Mouse (Mus musculus) stomach, postnatal 0 days (tissue): ENCODE results near the gene Cib2. TPM values are rescaled to one million over a fixed set of nuclear protein-coding genes. Genes with fewer than 3 reads are reported as not detected.

Experiments used
- ATAC-seq: fragments of 200-750 bp; cut with Nextera tagmentation; 2 replicates; pipeline ENCODE4 v1.8.0; 2017; ENCODE audit not compliant: low FRiP score, low TSS enrichment
- DNase-seq: peaks from one replicate; pipeline ENCODE4 v3.0.0-alpha.2; 2016; ENCODE audit warnings: low spot score
- H3K27ac ChIP-seq: fragments of 300-500 bp; sonication (generic); replicated peaks from 2 replicates; pipeline ENCODE4 v1.5.1; 2014; ENCODE audit warnings: mild to moderate bottlenecking, control low read depth
- H3K27me3 ChIP-seq: fragments of 300-500 bp; sonication (generic); 2 replicates; pipeline ENCODE4 v1.6.1; 2014; ENCODE audit warnings: low read length; ENCODE audit not compliant: control insufficient read depth, insufficient read depth
- H3K36me3 ChIP-seq: fragments of 300-500 bp; sonication (generic); 2 replicates; pipeline ENCODE4 v1.6.1; 2014; ENCODE audit warnings: low read length, mixed read lengths; ENCODE audit not compliant: control insufficient read depth, insufficient read depth
- H3K4me1 ChIP-seq: fragments of 300-500 bp; sonication (generic); replicated peaks from 2 replicates; pipeline ENCODE4 v1.6.1; 2014; ENCODE audit warnings: antibody characterized with exemption; ENCODE audit not compliant: control insufficient read depth, insufficient read depth
- H3K4me2 ChIP-seq: fragments of 300-500 bp; sonication (generic); replicated peaks from 2 replicates; pipeline ENCODE4 v1.6.1; 2014; ENCODE audit warnings: low read depth, mild to moderate bottlenecking, control low read depth, moderate library complexity
- H3K4me3 ChIP-seq: fragments of 300-500 bp; sonication (generic); 2 replicates; pipeline ENCODE4 v1.5.1; 2014; ENCODE audit warnings: low read depth, low read length, control low read depth
- H3K9ac ChIP-seq: fragments of 300-500 bp; sonication (generic); 2 replicates; pipeline ENCODE4 v1.6.1; 2014; ENCODE audit warnings: mild to moderate bottlenecking, low read length, control low read depth, mixed read lengths
- H3K9me3 ChIP-seq: fragments of 300-500 bp; sonication (generic); 2 replicates; pipeline ENCODE4 v1.6.1; 2016; ENCODE audit warnings: low read length; ENCODE audit not compliant: control insufficient read depth
- CTCF ChIP-seq: IDR thresholded peaks from 2 replicates; pipeline ENCODE4 v1.5.1; 2016; ENCODE audit warnings: antibody characterized with exemption, low read depth, mild to moderate bottlenecking, moderate library complexity
- EP300 ChIP-seq: optimal IDR thresholded peaks from 2 replicates; pipeline ENCODE3; 2016; ENCODE audit warnings: antibody characterized with exemption
- WGBS: fragments of 180-500 bp; shearing (Covaris S2); extraction: QIAGEN DNeasy Blood & Tissue Kit; methylation state at CpG from one replicate; pipeline ENCODE4 v1.1.7; 2014; 5-methylcytosine and 5-hydroxymethylcytosine counted together
- polyA plus RNA-seq: library from polyadenylated mRNA; unstranded; fragments of >200 nt; fragmentation: Nextera tagmentation; extraction: Ambion mirVana; gene quantifications from 2 replicates; pipeline ENCODE4 v1.2.1, GENCODE M21; 2015

Cib2 gene
- polyA plus RNA-seq, 1 experiment from 2014 or later, result 6.1 TPM

DNA sequence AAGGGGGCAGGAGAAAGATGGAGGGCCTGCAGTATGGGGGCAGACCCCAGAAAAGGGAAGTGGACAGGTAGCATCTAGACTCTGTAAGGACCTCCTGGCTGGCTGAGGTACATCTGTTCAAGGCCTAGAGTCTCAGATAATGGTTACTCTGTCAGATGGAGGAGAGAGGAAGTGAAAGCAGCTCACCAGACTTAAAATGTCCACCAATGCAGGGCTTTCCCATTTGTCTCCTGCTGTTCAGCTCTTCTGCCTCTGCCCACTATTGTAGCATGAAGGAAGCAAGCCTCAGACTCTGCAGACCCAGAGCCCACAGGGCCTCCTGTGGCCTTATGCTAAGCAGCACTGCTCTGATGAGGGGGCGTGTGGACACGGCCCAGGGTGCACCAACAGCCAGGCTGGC, 5.0 kb downstream of the Cib2 start:
- H3K27me3 ChIP-seq, result no peaks in the 10 kb centered on the region
- no peaks in the 10 kb centered on the region for H3K36me3 ChIP-seq
- no peak overlapping the region for H3K27ac ChIP-seq
- no peak overlapping the region for H3K9ac ChIP-seq
- H3K4me3 ChIP-seq, result no peak overlapping the region
- ATAC-seq (no peak), DNase-seq (no peak)
- H3K4me1 ChIP-seq, result peaks cover 2% of the 10 kb centered on the region; the same call in 1 of the 2 replicates
- no peaks in the 10 kb centered on the region for H3K9me3 ChIP-seq
- no peak for TF ChIP-seq CTCF
- TF ChIP-seq EP300, result no peak
- H3K4me2 ChIP-seq, result no peak overlapping the region
- 54% methylated on average over 2 of the region's 2 CpGs for WGBS

DNA sequence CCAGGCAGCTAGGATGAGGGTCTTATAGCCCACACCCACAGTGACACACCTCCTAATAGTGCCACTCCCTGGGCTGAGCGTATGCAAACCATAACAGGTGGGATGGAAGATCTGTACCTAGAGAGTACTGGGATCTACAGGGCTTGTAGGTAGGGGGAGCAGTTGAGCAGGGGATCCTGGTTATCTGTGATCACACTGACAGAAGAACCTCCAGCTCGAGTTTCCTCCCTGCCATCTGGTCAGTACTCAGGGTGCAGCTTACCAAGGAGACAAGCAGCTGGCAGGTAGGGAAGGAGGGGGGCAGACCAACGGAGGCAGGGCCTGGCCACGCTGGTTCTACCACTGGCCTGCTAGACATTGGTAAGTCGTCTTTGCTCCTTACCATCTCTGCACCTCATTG, 7.6 kb downstream of the Cib2 start:
- ATAC-seq (no peak), DNase-seq (peak; percentile 21)
- Histone ChIP-seq H3K4me2 (no peak overlapping the region), H3K4me3 (no peak overlapping the region), H3K36me3 (no peaks in the 10 kb centered on the region), H3K4me1 (no peaks in the 10 kb centered on the region), H3K9me3 (no peaks in the 10 kb centered on the region), H3K27me3 (no peaks in the 10 kb centered on the region), H3K27ac (no peak overlapping the region), H3K9ac (no peak overlapping the region)
- 24% methylated on average over 5 of the region's 5 CpGs for WGBS
- no peak for TF ChIP-seq EP300
- TF ChIP-seq CTCF, result peak; percentile 64

DNA sequence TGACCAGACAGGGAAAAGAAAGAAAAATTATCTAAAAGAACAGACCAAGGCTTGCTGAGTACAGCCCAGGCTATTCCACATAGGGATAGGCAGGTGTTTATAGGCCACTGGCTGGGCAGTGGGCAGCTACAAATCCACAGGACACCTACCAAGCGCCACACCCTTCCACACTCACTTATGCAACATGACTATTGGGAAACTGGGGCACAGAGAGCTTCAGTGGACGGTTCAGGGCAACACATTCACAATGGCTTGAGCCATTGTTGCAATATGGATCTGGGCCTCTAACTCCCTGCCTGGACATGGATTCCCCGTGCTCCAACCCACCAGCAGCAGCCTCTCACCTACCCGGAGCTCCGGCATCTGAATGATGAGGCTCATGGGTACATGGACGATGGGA, 10.6 kb downstream of the Cib2 start:
- DNase-seq (no peak), ATAC-seq (no peak)
- H3K4me1 ChIP-seq, result no peaks in the 10 kb centered on the region
- no peaks in the 10 kb centered on the region for H3K36me3 ChIP-seq
- H3K9me3 ChIP-seq, result no peaks in the 10 kb centered on the region
- H3K4me3 ChIP-seq, result no peak overlapping the region
- TF ChIP-seq CTCF, result no peak
- TF ChIP-seq EP300, result no peak
- no peak overlapping the region for H3K27ac ChIP-seq
- no peak overlapping the region for H3K9ac ChIP-seq
- no peaks in the 10 kb centered on the region for H3K27me3 ChIP-seq
- 92% methylated on average over 6 of the region's 6 CpGs for WGBS
- H3K4me2 ChIP-seq, result no peak overlapping the region

DNA sequence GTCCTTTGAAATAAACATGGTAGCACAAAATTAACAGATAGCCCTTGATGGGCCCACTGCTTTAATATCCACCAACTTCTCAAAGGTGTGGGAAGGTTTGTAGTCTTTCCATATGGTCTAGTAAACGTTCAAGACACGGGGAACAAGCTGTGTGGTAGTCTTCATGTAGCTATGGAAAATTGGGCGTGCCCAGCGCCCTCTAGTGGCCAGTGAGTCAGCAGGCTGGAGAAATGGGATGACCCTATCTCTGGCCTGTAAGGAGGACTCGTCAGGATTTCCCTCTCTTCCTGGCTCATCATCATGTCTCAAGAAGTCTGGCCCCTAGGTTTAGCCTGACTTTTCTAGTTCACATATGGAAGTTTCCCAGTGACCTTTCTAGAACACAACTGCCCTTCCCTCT, 12.5 kb downstream of the Cib2 start:
- Histone ChIP-seq H3K9ac (no peak overlapping the region), H3K4me2 (no peak overlapping the region), H3K27ac (no peak overlapping the region), H3K4me3 (no peak overlapping the region), H3K9me3 (no peaks in the 10 kb centered on the region), H3K27me3 (no peaks in the 10 kb centered on the region), H3K4me1 (no peaks in the 10 kb centered on the region), H3K36me3 (no peaks in the 10 kb centered on the region)
- DNase-seq (peak; percentile 59), ATAC-seq (no peak)
- WGBS, result 11% methylated on average over 5 of the region's 5 CpGs
- peak; percentile 80 for TF ChIP-seq CTCF
- no peak for TF ChIP-seq EP300

DNA sequence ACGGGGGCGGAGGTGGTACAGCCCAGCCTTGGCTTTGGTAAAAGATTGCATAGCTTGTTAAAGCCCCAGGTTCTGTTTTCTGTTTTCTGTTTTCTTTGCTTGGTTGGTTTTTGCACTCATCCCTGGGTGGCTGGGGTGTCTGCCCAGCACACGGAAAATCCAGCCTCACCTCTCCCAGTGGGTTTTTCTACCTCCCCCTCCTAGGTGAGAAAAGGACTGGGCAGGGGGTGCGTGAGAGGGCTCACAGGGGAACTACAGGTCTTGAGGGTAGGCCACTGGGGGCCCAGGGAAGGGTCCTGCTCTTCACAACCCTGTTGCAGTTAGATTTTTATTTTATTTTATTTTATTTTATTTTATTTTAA, 15.1 kb downstream of the Cib2 start:
- ATAC-seq (no peak), DNase-seq (no peak)
- H3K27ac ChIP-seq, result no peak overlapping the region
- no peaks in the 10 kb centered on the region for H3K27me3 ChIP-seq
- H3K4me1 ChIP-seq, result no peaks in the 10 kb centered on the region
- no peak for TF ChIP-seq EP300
- no peak for TF ChIP-seq CTCF
- 89% methylated on average over 4 of the region's 4 CpGs for WGBS
- H3K4me2 ChIP-seq, result no peak overlapping the region
- no peaks in the 10 kb centered on the region for H3K9me3 ChIP-seq
- no peak overlapping the region for H3K4me3 ChIP-seq
- no peak overlapping the region for H3K9ac ChIP-seq
- no peaks in the 10 kb centered on the region for H3K36me3 ChIP-seq

DNA sequence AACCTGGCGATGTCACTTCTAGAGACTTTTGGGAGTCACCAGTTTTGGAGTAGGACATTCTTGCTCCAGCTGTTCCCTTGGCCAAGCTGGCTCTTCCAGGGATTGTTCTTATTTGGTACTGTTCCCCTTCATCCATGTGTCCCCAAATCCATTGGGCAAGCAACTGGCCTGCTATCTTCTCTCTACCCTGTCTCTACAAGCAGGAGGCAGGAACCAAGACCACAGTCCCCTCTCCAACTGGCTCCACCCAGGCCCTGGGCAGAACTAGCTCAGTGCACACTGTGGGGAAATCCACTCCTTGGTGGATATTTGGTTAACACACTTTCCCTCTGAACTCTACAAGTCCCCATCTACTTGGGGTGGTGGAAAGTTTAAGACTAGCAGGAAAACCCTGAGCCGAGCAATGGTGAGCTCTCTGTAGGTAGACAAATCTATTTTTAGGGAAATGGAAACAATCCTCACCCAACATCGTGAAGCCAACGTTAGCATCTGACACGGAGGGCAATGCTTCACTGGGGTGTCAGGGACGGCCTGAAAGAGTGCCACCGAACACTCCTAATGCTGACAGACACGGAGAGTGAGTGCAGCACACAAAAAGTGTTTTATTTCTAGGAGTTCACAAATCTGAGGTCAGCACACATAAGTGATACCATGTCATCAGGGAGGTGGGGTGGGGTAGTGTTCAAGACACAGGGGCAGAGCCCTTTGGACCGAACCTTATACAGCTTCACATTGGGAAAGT, 15.6 kb downstream of the Cib2 start:
- Histone ChIP-seq H3K27me3 (no peaks in the 10 kb centered on the region), H3K4me2 (no peak overlapping the region), H3K4me1 (no peaks in the 10 kb centered on the region), H3K4me3 (no peak overlapping the region), H3K9me3 (no peaks in the 10 kb centered on the region), H3K27ac (no peak overlapping the region), H3K9ac (no peak overlapping the region), H3K36me3 (no peaks in the 10 kb centered on the region)
- DNase-seq (no peak), ATAC-seq (no peak)
- WGBS, result 79% methylated on average over 9 of the region's 9 CpGs
- no peak for TF ChIP-seq EP300
- no peak for TF ChIP-seq CTCF
